Comparison of ENCODE assay signal across 8 mouse cellular contexts in the genomic region with DNA sequence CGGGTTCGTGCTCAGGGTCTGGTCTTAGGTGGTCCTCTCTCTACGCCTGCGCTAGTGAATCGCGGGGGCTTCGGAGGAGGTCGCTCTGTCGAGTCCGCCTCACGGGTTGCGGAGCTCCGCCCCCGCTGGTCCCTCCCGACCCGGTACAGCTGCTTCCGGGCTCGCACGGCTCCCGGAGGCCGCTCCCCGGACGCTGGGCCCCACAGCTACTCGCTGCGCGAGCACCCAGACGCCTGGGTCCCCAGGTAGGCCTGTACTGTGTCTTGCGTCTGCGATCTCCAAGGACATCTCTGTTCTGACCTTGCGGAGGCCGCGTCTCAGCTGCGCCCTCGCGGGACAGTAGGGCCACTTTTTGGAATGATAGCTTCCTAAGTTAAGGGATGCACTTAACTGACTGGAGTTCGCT. TPM values are rescaled to one million over a fixed set of nuclear protein-coding genes. Genes with fewer than 3 reads are reported as not detected.
DNase-seq lines count a peak whose midpoint lies in the region; ATAC-seq and TF ChIP-seq lines count a peak whose summit lies in the region.

A gene (plus strand): TSS at position 168 of the 406 bp plus-strand sequence.

- no peaks in the 10 kb centered on the region for H3K27me3 ChIP-seq in embryonic facial prominence, embryonic 13.5 days
- H3K27me3 ChIP-seq in liver, adult 2 months (ENCODE audit: control insufficient read depth, insufficient read depth, low read length), result no peaks in the 10 kb centered on the region

- peak within 1 kb of the TSS; percentile 83 for H3K4me2 ChIP-seq in embryonic facial prominence, embryonic 13.5 days

- H3K79me2 ChIP-seq in liver, adult 2 months (ENCODE audit: control insufficient read depth, insufficient read depth, low read length), result peaks cover 18% of the 10 kb centered on the region; the same call in 1 of the 2 replicates

- H3K4me1 ChIP-seq in embryonic facial prominence, embryonic 13.5 days, result peaks cover 31% of the 10 kb centered on the region
- peaks cover 21% of the 10 kb centered on the region for H3K4me1 ChIP-seq in liver, adult 2 months (ENCODE audit: control insufficient read depth, insufficient read depth, low read length)

- H3K9me3 ChIP-seq in embryonic facial prominence, embryonic 13.5 days, result no peaks in the 10 kb centered on the region

- peak; percentile 70; the same call in 1 of the 2 replicates for ATAC-seq in embryonic facial prominence, embryonic 13.5 days (ENCODE audit: insufficient number of reproducible peaks, insufficient read depth, low FRiP score, low TSS enrichment, low read depth)
- ATAC-seq in monocyte, adult 5-6 weeks (replicated peaks; ENCODE audit: insufficient number of reproducible peaks, low FRiP score, low TSS enrichment, poor library complexity, severe bottlenecking), result peak; percentile 20; the same call in 1 of the 2 replicates

- TF ChIP-seq CTCF in liver, adult 2 months (IDR thresholded peaks at IDR 0.05; ENCODE audit: low read depth, low read length), result no peak

- H3K9ac ChIP-seq in embryonic facial prominence, embryonic 13.5 days, result peak within 1 kb of the TSS; percentile 89
- H3K9ac ChIP-seq in liver, adult 2 months (ENCODE audit: low read depth, low read length), result peak within 1 kb of the TSS; percentile 92

- H3K36me3 ChIP-seq in embryonic facial prominence, embryonic 13.5 days, result peaks cover 45% of the 10 kb centered on the region
- H3K36me3 ChIP-seq in liver, adult 2 months (ENCODE audit: control insufficient read depth, insufficient read depth, low read length), result peaks cover 11% of the 10 kb centered on the region; the same call in 1 of the 2 replicates

- H3K4me3 ChIP-seq in embryonic facial prominence, embryonic 13.5 days, result peak within 1 kb of the TSS; percentile 82
- H3K4me3 ChIP-seq in liver, adult 2 months (ENCODE audit: insufficient read depth, low read depth, low read length), result peak within 1 kb of the TSS; percentile 95

- WGBS in embryonic facial prominence, embryonic 13.5 days, result under 1% methylated on average over 36 of the region's 36 CpGs
- under 1% methylated on average over 36 of the region's 36 CpGs for WGBS in liver, adult 2 months

- H3K27ac ChIP-seq in embryonic facial prominence, embryonic 13.5 days, result peak within 1 kb of the TSS; percentile 88
- peak within 1 kb of the TSS; percentile 94 for H3K27ac ChIP-seq in liver, adult 2 months (replicated peaks; ENCODE audit: insufficient read depth, low read depth, low read length)

- DNase-seq in 3T3-L1 (ENCODE audit: low read depth, low spot score), result peak; percentile 69
- DNase-seq in adrenal gland, postnatal 10 days, result peak; percentile 88
- DNase-seq in heart, adult 9 months (ENCODE audit: low spot score in 2 of 2), result peak; percentile 81 to 82
- peak; percentile 74 for DNase-seq in kidney, adult 9 months
- DNase-seq in liver, adult 2 months (ENCODE audit: extremely low read depth, low read depth, low spot score), result peak; percentile 56
- peak; percentile 79 to 81 for DNase-seq in spleen, postnatal 36 days (ENCODE audit: low spot score in 2 of 2)

- peak; percentile 69; the same call in 1 of the 2 replicates for TF ChIP-seq POLR2A in liver, adult 2 months (IDR thresholded peaks at IDR 0.05; ENCODE audit: extremely low read depth, insufficient read depth, low read length)

RNA-seq across cellular contexts. Expression of the gene that starts here (rescaled TPM):
- 10 to 100 TPM; 26.0 to 28.5 TPM for total RNA-seq in adrenal gland, postnatal 10 days (2021)
- 10.9 and 12.3 TPM in 2 replicates for polyA plus RNA-seq in embryonic facial prominence, embryonic 13.5 days (2015; fragmentation: Nextera tagmentation; extraction: Ambion mirVana)
- total RNA-seq in liver, adult 2 months (2014; rRNA removed), result 9.8 and 11.4 TPM in 2 replicates
- 12.4 and 18.3 TPM in 2 replicates for polyA plus RNA-seq in liver, adult 2 months (2012; rRNA removed)
- total RNA-seq in monocyte, adult 5-6 weeks (2017), result 33.5 to 43.7 TPM (median 42.6 TPM) in 3 replicates

Comparison
In these comparisons a context has a peak if more than half of its experiments do, and no peak if none do; other contexts are left out.
1. Peak in every context shown above with its lines: DNase-seq, ATAC-seq, H3K4me3 ChIP-seq and H3K27ac ChIP-seq.